Mouse (Mus musculus) bone marrow macrophage, adult 2 months (primary cell): Measurements from ENCODE around the gene Haus5. TPM values are rescaled to one million over a fixed set of nuclear protein-coding genes. Genes with fewer than 3 reads are reported as not detected.
A peak's percentile ranks its signal among the peaks of the same experiment; 100 is the strongest.

Experiments used
- H3K27ac ChIP-seq: 2 replicates; pipeline ENCODE4 v1.5.1; 2012; ENCODE audit warnings: low read depth, low read length; ENCODE audit not compliant: insufficient read depth
- H3K4me1 ChIP-seq: 2 replicates; pipeline ENCODE4 v1.6.1; 2012; ENCODE audit warnings: low read length; ENCODE audit not compliant: control insufficient read depth, insufficient read depth
- H3K4me3 ChIP-seq: 2 replicates; pipeline ENCODE4 v1.5.1; 2012; ENCODE audit warnings: mild to moderate bottlenecking, low read length, moderate library complexity; ENCODE audit not compliant: insufficient read depth
- CTCF ChIP-seq: IDR thresholded peaks from 2 replicates; pipeline ENCODE4 v1.5.1; 2012; ENCODE audit warnings: low read depth, mild to moderate bottlenecking, low read length, moderate library complexity
- POLR2A ChIP-seq: IDR thresholded peaks from 2 replicates; pipeline ENCODE4 v1.6.1; 2012; ENCODE audit warnings: mild to moderate bottlenecking, low read depth, low read length, borderline replicate concordance
- polyA plus RNA-seq: library from polyadenylated mRNA; stranded (reverse); fragments of >200 nt; gene quantifications from 2 replicates; pipeline ENCODE4 v1.2.4, GENCODE M21; 2012; ENCODE audit not compliant: missing spikeins, insufficient read depth, insufficient read length

Haus5 gene
- polyA plus RNA-seq, 1 experiment, result 18.7 TPM

DNA sequence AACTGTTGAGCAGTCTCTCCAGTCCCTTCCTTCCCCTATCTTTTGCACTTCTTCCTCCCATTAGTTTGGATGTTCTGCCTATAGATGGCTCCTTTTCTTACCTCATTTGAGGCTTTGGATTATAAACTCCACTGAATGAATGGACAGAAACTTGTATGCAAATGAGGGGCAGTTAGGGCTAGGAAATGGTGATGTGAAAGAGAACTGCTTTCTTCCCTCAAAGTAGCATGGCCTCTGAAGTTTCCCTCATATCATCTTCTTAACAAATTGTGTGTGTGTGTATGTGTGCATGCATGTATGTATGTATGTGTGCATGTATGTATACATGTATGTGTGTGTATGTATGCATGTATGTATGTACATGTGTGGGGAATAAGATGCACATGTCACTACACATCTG, 35.8 kb downstream of the Haus5 start:
- H3K4me1 ChIP-seq, result peaks cover 2% of the 10 kb centered on the region
- TF ChIP-seq CTCF (no peak), POLR2A (no peak)
- no peak overlapping the region for H3K4me3 ChIP-seq
- no peak overlapping the region for H3K27ac ChIP-seq

DNA sequence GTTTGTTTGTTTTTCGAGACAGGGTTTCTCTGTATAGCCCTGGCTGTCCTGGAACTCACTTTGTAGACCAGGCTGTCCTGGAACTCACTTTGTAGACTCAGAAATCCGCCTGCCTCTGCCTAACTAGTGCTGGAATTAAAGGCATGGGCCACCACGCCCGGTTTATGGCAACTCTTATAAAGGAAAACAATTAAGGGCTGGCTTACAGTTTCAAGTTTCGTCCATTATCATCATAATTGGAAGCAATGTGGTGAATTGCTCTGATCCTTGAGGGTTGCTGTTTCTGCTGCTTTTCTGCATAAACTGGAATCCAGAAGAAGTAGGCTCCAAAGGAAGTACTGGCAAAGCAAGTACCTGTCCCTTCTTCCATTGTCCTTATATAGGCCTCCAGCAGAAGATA, 38.1 kb downstream of the Haus5 start:
- Histone ChIP-seq H3K4me3 (no peak overlapping the region), H3K27ac (no peak overlapping the region), H3K4me1 (peaks cover 2% of the 10 kb centered on the region; the same call in 1 of the 2 replicates)
- no peak for TF ChIP-seq CTCF
- TF ChIP-seq POLR2A, result no peak

GRCm38 (mm10) chr7:30625530-30626384, 39.0 kb downstream of the Haus5 start, which contains the start of gene Cox6b1:
TSS of gene Cox6b1 (minus strand) at chr7:30626151.
- TF ChIP-seq CTCF (no peak), POLR2A (no peak)
- Histone ChIP-seq H3K27ac (peak within 1 kb of the TSS; percentile 46), H3K4me3 (peak within 1 kb of the TSS; percentile 72), H3K4me1 (peaks cover 2% of the 10 kb centered on the region; the same call in 1 of the 2 replicates)

DNA sequence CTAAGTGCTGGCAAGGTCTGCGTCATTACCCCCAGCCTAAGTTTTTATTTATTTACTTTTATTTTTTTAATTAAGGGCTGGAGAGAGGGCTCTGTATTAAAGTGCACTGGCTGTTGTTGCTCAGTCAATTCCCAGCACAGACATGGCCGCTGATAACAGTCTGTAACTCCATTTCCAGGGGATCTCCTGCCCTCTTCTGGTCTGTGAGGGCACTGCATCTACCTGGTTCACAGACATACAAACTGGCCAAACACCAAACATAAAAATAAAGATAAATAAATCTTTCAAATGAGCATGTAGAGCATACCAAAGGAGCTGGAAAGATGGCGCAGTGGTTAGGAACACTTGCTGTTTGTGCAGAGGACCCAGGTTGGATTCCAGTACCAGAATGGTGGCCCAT, 45.6 kb downstream of the Haus5 start:
- Histone ChIP-seq H3K4me3 (no peak overlapping the region), H3K4me1 (no peaks in the 10 kb centered on the region), H3K27ac (no peak overlapping the region)
- TF ChIP-seq POLR2A (no peak), CTCF (0 out of 2 replicates have a peak, but pooled peaks have one; percentile 7)

- Histone ChIP-seq H3K4me3 (no peak overlapping the region), H3K4me1 (no peaks in the 10 kb centered on the region), H3K27ac (no peak overlapping the region)
- TF ChIP-seq POLR2A (no peak), CTCF (no peak)
Observed at GRCm38 (mm10) chr7:30618658-30619057, 46.1 kb downstream of the Haus5 start.

DNA sequence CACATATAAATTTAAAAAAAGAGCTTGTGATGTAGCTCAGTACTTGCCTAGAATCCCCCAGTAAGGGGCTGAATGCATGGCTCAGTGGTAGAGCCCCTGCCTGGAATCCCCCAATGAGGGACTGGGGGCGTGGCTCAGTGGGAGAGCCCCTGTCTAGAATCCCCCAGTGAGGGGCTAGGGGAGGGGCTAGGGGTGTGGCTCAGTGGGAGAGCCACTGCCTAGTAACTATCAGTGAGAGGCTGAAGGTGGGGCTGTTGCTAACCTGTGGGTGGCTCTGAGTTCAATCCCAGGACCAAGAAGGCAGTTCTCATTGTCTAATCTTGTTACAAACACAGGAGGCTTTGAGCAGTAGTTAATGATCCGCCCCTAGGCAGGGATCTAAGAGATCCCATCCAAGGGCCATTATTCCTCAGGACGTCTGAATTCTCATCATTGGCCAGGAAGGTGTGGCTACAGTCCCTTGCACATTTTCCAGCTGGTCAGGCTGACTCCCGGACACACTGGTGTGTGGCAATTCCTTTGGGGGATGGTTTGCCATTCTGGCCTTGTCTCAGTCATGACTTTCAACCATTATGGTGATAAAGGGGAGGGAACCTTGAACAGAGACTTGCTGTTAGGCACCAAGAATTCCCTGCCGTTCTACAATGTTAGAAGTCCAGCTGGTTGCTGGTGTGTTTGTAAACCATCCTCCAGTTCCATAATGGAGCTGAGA, 49.6 kb downstream of the Haus5 start:
- no peaks in the 10 kb centered on the region for H3K4me1 ChIP-seq
- TF ChIP-seq POLR2A (no peak), CTCF (no peak)
- H3K4me3 ChIP-seq, result no peak overlapping the region
- no peak overlapping the region for H3K27ac ChIP-seq

DNA sequence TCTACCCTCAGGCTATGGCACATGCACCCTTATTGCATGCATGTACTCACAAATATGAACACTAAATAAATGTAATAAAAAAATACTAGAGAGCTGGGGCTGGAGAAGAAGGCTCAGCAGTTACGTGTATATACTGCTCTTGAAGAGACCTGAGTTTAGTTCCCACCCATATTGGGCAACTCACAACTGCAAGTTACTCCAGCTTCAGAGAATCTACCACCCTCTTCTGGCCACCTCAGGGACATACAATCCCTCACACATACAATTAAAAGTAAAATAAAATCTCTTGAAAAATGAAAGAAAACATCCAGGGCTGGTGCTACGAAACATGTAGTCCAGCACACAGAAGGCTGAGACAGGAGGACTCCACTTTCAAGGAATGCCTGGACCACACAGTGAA, 50.3 kb downstream of the Haus5 start:
- no peak for TF ChIP-seq CTCF
- no peak for TF ChIP-seq POLR2A
- H3K4me1 ChIP-seq, result no peaks in the 10 kb centered on the region

DNA sequence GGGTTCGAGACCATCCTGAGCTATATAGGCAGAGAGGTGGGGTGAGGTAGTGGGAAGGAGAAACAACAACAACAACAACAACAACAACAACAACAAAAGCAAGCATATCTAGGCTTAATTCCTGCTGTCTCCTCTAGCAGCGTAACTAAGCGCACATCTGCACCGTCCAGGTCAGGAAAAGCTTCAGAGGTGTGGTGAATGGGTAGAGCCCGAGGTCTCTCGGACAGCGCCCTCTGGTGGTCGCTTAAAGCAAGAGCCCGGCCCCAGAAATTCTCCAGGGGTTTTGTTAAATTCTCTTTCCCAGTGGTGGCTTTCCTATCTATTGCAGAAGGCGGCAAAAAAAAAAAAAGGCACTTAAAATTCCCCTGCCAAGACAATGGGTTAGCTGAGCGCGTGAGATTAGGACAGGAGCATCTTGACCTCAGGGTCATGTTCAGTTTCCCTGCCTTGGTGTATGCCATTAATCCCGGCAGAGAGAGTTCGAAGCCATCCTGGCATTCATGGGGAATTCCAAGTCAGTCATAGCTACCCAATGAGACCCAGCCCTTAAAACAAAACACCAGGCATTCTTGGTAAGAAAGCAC, 51.2 kb downstream of the Haus5 start:
- Histone ChIP-seq H3K27ac (no peak overlapping the region), H3K4me3 (no peak overlapping the region), H3K4me1 (no peaks in the 10 kb centered on the region)
- no peak for TF ChIP-seq POLR2A
- TF ChIP-seq CTCF, result peak; percentile 94

More for the DNA sequence above, 50.3 kb downstream of the Haus5 start:
- Histone ChIP-seq H3K4me3 (no peak overlapping the region), H3K27ac (no peak overlapping the region)

- Histone ChIP-seq H3K4me3 (no peak within 1 kb of the TSS), H3K4me1 (no peaks in the 10 kb centered on the region), H3K27ac (no peak within 1 kb of the TSS)
- no peak for TF ChIP-seq CTCF
- no peak for TF ChIP-seq POLR2A
Observed at GRCm38 (mm10) chr7:30612654-30613402, 52.0 kb downstream of the Haus5 start, which contains the start of gene Upk1a. TSS of gene Upk1a (minus strand) at chr7:30612847.
